Mouse (Mus musculus): ENCODE measurements around the gene Zswim1.
A peak's percentile ranks its signal among the peaks of the same experiment; 100 is the strongest.
"Not testable (repeated sequence)": the region's sequence is repeated elsewhere in the genome, so short reads cannot be mapped to it uniquely, and the experiment has no call there.

The Zswim1 gene

DNA sequence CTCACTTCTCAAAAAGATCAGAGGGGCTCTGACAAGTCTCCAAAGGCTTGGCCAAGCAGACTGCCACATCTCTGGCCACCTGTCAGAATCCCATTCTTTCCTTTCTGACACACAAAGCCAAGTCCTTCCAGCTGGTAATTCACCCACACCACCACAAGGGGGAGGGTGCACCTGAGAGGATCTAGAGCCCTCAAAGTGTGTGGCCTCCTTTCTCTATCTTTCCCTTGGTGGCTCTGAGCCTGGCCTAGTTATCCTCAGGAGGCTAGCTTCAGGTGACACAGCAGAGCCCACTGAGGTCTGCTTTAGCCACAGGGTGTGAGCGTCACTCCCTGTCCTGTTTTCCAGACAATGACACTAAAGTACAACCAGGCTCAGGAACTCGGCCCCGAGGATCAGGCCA, 29.2 kb upstream of the Zswim1 start:
- peak; percentile 77 for DNase-seq

- no peak for DNase-seq
These were observed 28.7 kb upstream of the Zswim1 start for GRCm38 (mm10) chr2:164793772-164794171.

GRCm38 (mm10) chr2:164794293-164794692, 28.2 kb upstream of the Zswim1 start:
- DNase-seq = peak; percentile 91 to 96

- no peak for DNase-seq
These were observed 26.6 kb upstream of the Zswim1 start for GRCm38 (mm10) chr2:164795868-164796267.

- DNase-seq = not testable (repeated sequence)
These were observed 23.9 kb upstream of the Zswim1 start for GRCm38 (mm10) chr2:164798554-164798953.

- peak; percentile 39 to 56 for DNase-seq
These were observed 22.1 kb upstream of the Zswim1 start for GRCm38 (mm10) chr2:164800252-164801004.

DNA sequence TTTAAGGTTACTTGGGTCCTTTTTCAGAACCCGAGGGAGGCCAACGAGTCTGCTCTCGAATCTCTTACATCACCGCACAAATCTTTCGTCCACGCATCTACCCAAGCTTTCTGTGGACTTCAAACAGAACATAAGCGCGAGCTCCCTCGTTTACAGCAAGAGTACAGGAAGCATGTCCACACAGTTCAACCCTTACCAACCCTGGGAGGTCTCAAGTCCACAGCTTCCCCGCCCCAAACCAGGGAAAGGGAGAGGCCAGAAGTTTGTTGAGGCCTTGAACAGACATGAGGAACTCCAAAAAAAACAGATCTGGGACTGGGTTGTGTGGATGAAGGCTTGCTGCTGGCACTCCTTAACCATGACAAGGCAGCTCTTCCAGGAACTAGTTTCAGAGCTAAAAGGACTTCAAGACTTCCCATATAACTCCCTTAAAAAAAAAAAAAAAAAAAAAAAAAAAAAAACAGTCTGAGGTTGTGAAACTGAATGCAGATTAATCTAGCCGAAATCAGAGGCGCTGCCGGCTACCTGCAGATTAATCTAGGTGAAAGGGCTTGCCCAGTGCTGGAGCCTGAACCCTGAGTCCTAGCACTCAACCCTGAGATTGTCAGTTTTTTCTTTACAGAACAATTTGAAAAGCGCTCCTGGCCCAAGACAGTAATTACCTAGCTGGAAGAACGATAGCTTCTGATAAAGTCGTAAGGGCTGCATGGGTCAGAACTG, 19.1 kb upstream of the Zswim1 start:
- peak in 1 of 2 experiments; percentile 73 for DNase-seq

GRCm38 (mm10) chr2:164803921-164804313, 18.6 kb upstream of the Zswim1 start:
- DNase-seq = no peak

DNA sequence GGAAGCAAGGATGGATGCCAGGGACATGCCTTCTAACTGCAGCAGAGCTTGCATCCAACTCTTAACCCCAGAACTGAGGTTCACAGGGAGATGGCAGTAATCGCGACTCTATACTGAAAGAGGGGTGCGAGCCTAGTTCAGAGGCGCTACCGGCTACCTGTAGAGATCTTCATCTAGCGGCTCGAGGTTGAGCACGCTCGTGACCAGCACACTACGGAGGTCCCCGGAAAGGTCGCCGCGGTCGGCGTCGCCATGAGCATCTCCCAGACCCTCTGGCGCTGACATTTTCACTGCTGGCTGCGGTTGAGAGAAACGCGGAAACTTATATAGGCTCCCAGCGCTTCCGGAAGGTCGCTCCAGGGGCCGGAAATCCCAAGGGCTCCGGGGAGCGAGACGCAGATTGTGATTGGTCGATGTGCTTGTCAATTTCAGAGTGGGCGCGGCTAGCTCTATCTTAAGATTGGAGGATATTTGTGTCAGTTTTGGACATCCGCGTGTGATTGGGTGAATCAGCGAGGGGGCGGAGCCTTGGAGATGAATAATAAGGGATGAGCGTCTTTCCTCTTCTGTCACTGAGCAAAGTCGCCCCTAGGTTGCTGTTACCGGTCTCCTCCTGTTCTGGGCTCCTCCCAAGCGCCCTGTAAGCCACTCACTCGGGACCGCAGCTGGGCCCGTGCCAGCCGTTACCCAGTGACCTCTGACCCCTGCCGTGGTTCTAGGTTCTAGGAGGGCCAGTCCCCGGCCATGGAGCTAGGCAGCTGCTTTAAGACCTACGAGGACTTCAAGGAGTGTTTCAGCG, 17.8 kb upstream of the Zswim1 start, which contains the start of the genes Acot8 and Zswim3:
Gene Acot8, minus strand, starts transcription at position 350 of the 799 bp plus-strand sequence.
Gene Zswim3, plus strand, starts transcription at position 566 of the 799 bp plus-strand sequence.
- DNase-seq = peak; percentile 98

GRCm38 (mm10) chr2:164805332-164805718, 17.2 kb upstream of the Zswim1 start:
- DNase-seq = no peak

GRCm38 (mm10) chr2:164806614-164807013, 15.9 kb upstream of the Zswim1 start:
- peak in 1 of 2 experiments; percentile 68 for DNase-seq

DNA sequence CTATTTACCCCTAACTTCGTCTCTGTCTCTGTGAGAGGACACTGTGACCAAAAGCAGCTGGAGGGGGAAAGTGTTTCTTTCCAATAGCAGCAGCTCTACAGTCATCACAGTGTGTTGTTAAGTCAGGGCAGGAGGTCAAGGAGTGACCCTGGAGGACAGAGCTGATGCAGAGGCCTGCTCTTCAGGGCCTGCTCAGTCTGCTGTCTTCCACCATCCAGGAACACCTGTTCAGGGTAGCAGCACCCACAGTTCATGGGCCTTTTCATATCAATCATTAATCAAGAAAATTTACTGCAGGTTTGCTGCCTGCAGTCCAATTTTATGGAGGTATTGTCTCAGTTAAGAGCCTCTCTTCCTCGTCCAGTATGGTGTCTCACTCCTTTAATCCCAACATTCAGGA, 8.9 kb upstream of the Zswim1 start:
- no peak for DNase-seq

DNA sequence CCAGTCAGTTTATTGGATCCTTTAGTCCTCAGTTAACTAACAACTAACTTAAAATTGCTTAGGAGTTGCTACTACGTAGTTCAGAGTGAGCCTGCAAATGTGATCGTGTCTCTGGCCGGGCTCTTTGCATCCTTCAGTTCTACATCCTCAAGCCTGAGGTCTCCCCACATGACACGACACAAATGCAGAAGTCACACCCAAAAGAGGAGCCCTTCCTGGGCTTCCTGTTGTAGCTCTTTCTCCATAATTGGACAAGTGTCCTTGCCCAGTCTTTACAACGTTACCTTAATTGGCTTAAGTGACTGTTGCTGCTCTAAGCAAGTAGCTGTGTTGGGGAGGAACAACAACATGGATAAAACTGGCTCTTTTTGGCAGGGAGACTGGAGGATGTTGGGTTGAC, 7.1 kb upstream of the Zswim1 start:
- DNase-seq = no peak

GRCm38 (mm10) chr2:164815821-164816220, 6.7 kb upstream of the Zswim1 start:
- no peak for DNase-seq

- no peak for DNase-seq
These were observed 5.3 kb upstream of the Zswim1 start for GRCm38 (mm10) chr2:164817206-164817605.

- DNase-seq = no peak
These were observed 4.8 kb upstream of the Zswim1 start for GRCm38 (mm10) chr2:164817703-164818102.

DNA sequence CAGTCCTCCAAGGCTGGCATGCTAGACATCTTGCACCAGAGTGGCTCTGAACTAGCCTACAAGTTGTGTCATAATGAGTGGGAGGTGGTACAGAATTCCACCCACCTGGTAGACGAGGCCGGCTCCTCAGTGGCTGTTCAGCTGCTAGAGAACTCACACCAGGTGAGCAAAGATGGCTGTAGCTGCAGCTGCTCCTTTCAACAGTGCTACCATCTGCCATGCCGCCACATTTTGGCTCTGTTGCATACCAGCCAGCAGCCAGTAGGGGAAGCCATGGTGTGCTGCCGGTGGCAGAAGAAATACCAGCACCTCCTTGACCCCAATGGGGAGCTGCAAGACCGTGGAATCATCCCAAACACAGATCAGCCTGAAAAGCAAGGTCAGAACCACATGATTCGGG, 1.4 kb upstream of the Zswim1 start:
- no peak for DNase-seq

GRCm38 (mm10) chr2:164823181-164823585, 697 bp downstream of the Zswim1 start:
- no peak for DNase-seq

- DNase-seq = no peak
These were observed 1.5 kb downstream of the Zswim1 start for GRCm38 (mm10) chr2:164823969-164824368.

- no peak for DNase-seq
These were observed 3.0 kb downstream of the Zswim1 start for GRCm38 (mm10) chr2:164825521-164825920.

GRCm38 (mm10) chr2:164827146-164827850, 4.8 kb downstream of the Zswim1 start:
- no peak for DNase-seq

DNA sequence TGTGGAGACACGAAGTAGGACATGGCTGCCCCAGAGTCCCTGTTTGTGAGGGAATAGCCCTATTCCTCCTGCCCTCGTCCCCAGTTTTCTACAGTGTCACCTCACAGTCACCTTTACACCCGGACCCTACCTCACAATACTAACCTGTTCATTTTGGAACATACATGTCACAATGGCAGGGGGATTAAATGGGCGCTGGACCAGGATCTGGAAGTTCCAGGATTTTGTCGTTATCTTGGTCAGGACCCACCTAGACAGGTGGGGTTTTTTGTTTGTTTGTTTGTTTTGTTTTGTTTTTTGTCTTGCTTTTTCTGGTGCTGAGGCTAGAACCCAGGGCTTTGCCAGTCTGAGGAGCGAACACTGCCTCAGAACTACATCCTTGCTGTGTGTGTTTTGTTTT, 6.0 kb downstream of the Zswim1 start, which contains the start of gene Spata25:
Gene Spata25, minus strand, starts transcription at position 101 of the 400 bp plus-strand sequence.
- DNase-seq = no peak
